Mouse (Mus musculus): ENCODE data around the gene Mcm7.

Gene Mcm7

GRCm38 (mm10) chr5:138155443-138155976 is 16.7 kb downstream of the Mcm7 start, which contains the start of gene Zfp113:
TSS of gene Zfp113 (minus strand) at chr5:138155744.
- peak; percentile 57 to 79 for DNase-seq (ENCODE audit: low spot score in 2 of 2)

GRCm38 (mm10) chr5:138154390-138154789 is 17.8 kb downstream of the Mcm7 start:
- no peak for DNase-seq (ENCODE audit: low spot score in 2 of 2)

GRCm38 (mm10) chr5:138138585-138138984 is 33.6 kb downstream of the Mcm7 start:
- DNase-seq (ENCODE audit: low spot score in 2 of 2), result no peak

- peak in 1 of 2 experiments; percentile 12 for DNase-seq (ENCODE audit: low spot score in 2 of 2)
These were observed 34.2 kb downstream of the Mcm7 start for GRCm38 (mm10) chr5:138137935-138138549.

GRCm38 (mm10) chr5:138137257-138137656 is 35.0 kb downstream of the Mcm7 start:
- no peak for DNase-seq (ENCODE audit: low spot score in 2 of 2)

- DNase-seq (ENCODE audit: low spot score in 2 of 2), result no peak
These were observed 39.7 kb downstream of the Mcm7 start for GRCm38 (mm10) chr5:138132425-138133064.

- DNase-seq (ENCODE audit: low spot score in 2 of 2), result no peak
These were observed 54.2 kb downstream of the Mcm7 start for GRCm38 (mm10) chr5:138118041-138118440.

- no peak for DNase-seq (ENCODE audit: low spot score in 2 of 2)
These were observed 54.8 kb downstream of the Mcm7 start for GRCm38 (mm10) chr5:138117199-138118015.

GRCm38 (mm10) chr5:138116255-138117198 is 55.7 kb downstream of the Mcm7 start, which contains the start of gene Zscan21:
TSS of gene Zscan21 (plus strand) at chr5:138116903.
- DNase-seq (ENCODE audit: low spot score in 2 of 2), result peak; percentile 67 to 83
